Mouse (Mus musculus): Measurements from ENCODE around the gene Ccdc84.

- TF ChIP-seq CEBPB (IDR thresholded peaks at IDR 0.05; ENCODE audit: insufficient read depth, poor library complexity, severe bottlenecking) (no peak), MYOD1 (IDR thresholded peaks at IDR 0.05; ENCODE audit: control insufficient read depth in 1 of 3, insufficient read length in 2 of 3, low read depth in 2 of 3) (no peak), MAX (IDR thresholded peaks at IDR 0.05; ENCODE audit: low read depth) (no peak), POLR2A (IDR thresholded peaks at IDR 0.05; ENCODE audit: insufficient read length, low read depth) (no peak), E2F4 (IDR thresholded peaks at IDR 0.05; ENCODE audit: insufficient read depth) (no peak), TCF12 (IDR thresholded peaks at IDR 0.05; ENCODE audit: insufficient read depth, poor library complexity, severe bottlenecking) (no peak), TCF3 (IDR thresholded peaks at IDR 0.05; ENCODE audit: insufficient read length, low read depth) (no peak), USF1 (IDR thresholded peaks at IDR 0.05; ENCODE audit: low read depth) (no peak), POLR2AphosphoS2 (IDR thresholded peaks at IDR 0.05; ENCODE audit: insufficient read length, low read depth) (no peak), SRF (IDR thresholded peaks at IDR 0.05; ENCODE audit: control insufficient read depth, insufficient read length, low read depth) (no peak)
Observed at GRCm38 (mm10) chr9:44423576-44423975, 5.2 kb upstream of the Ccdc84 start.
